Mouse (Mus musculus) CH12.LX (cell line): ENCODE results near the gene Nudt21.
A peak's percentile ranks its signal among the peaks of the same experiment; 100 is the strongest.

Experiments used
- CTCF ChIP-seq, 2 experiments: IDR thresholded peaks in 1 of 2; conservative IDR thresholded peaks in 1 of 2; 2 replicates each; pipeline ENCODE4 v1.5.1; 2011 to 2012; ENCODE audit warnings: low read depth in 2 of 2, low read length in 2 of 2, improper control_type of control experiment in 1 of 2, inconsistent platforms in 1 of 2, mild to moderate bottlenecking in 1 of 2, moderate library complexity in 1 of 2
- EP300 ChIP-seq: IDR thresholded peaks from 2 replicates; pipeline ENCODE4 v1.6.1; 2011; ENCODE audit warnings: low read length, improper control_type of control experiment
- GABPA ChIP-seq: IDR thresholded peaks from 2 replicates; pipeline ENCODE4 v1.6.1; 2012; ENCODE audit warnings: low read depth, low read length, improper control_type of control experiment, inconsistent platforms; ENCODE audit not compliant: insufficient replicate concordance
- IRF4 ChIP-seq: IDR thresholded peaks from 2 replicates; pipeline ENCODE4 v1.6.1; 2014; ENCODE audit warnings: low read depth, mild to moderate bottlenecking, inconsistent platforms, low read length, improper control_type of control experiment
- KAT2A ChIP-seq: IDR thresholded peaks from 2 replicates; pipeline ENCODE4 v1.6.1; 2012; ENCODE audit warnings: low read length, improper control_type of control experiment, inconsistent platforms; ENCODE audit not compliant: insufficient replicate concordance
- MAZ ChIP-seq: IDR thresholded peaks from 2 replicates; pipeline ENCODE4 v1.6.1; 2012; ENCODE audit warnings: low read depth, mild to moderate bottlenecking, inconsistent platforms, low read length, improper control_type of control experiment, moderate library complexity
- MXI1 ChIP-seq: IDR thresholded peaks from 2 replicates; pipeline ENCODE4 v1.6.1; 2011; ENCODE audit warnings: mild to moderate bottlenecking, low read depth, low read length, improper control_type of control experiment
- NRF1 ChIP-seq: IDR thresholded peaks from 2 replicates; pipeline ENCODE4 v1.6.1; 2014; ENCODE audit warnings: low read depth, mild to moderate bottlenecking, inconsistent platforms, low read length, improper control_type of control experiment, moderate library complexity
- POLR2A ChIP-seq: IDR thresholded peaks from 2 replicates; pipeline ENCODE4 v1.6.1; 2011; ENCODE audit warnings: low read depth, mild to moderate bottlenecking, improper control_type of control experiment, low read length
- SMC3 ChIP-seq: IDR thresholded peaks from 2 replicates; pipeline ENCODE4 v1.6.1; 2011; ENCODE audit warnings: low read depth, low read length, improper control_type of control experiment
- ZNF384 ChIP-seq: IDR thresholded peaks from 2 replicates; pipeline ENCODE4 v1.6.1; 2012; ENCODE audit warnings: low read depth, low read length, improper control_type of control experiment, inconsistent platforms

GRCm38 (mm10) chr8:94037806-94038205 lies 975 bp upstream of the Nudt21 start:
- TF ChIP-seq CTCF (conservative IDR thresholded peaks at IDR 0.05 in 1 of 2, IDR thresholded peaks at IDR 0.05 in 1 of 2; ENCODE audit: low read depth in 2 of 2, low read length in 2 of 2) (no peak), IRF4 (no peak), ZNF384 (no peak), EP300 (no peak), MAZ (no peak), GABPA (no peak), NRF1 (no peak), SMC3 (no peak), KAT2A (no peak), MXI1 (0 out of 2 replicates have a peak, but pooled peaks have one; percentile 48), POLR2A (no peak)
